Mouse (Mus musculus): Measurements from ENCODE around the gene AC161166.1. TPM values are rescaled to one million over a fixed set of nuclear protein-coding genes. Genes with fewer than 3 reads are reported as not detected.
"Not testable (repeated sequence)": the region's sequence is repeated elsewhere in the genome, so short reads cannot be mapped to it uniquely, and the experiment has no call there.

The AC161166.1 gene
- total and polyA plus RNA-seq, 2 experiments from 2014 or later = 0.55 TPM; not detected in 1

DNA sequence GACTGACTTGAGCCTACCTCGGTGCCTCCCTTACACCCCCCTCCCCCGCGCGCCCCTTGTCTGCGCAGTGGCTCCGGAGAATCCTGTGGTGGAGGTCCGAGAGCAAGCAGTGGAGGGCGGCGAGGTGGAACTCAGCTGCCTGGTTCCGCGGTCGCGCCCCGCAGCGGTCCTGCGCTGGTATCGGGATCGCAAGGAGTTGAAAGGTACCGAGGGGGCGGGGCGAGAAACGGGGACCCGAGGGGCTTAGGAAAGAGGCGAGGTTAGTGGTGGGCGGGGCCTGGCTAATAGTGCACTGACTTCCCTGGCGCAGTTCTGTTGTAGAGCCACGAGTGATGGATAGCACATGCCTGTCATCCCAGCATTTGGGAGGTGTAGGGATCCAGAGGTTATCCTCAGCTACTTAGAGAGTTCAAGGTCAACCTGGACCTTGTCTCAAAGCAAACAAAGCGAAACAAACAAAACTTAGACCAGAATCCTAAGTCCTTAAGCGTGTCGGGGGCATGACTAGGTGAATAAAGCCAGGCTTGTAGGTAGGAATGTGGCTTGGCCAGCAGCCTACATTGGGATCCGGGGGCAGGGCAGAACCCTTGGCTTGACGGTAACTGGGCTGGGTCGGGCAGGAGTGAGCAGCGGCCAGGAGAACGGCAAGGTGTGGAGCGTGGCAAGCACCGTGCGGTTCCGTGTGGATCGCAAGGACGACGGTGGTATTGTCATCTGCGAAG is 12.2 kb downstream of the AC161166.1 start:
- no peak for ATAC-seq
- DNase-seq (ENCODE audit: low spot score) = no peak
- Histone ChIP-seq H3K4me3 (ENCODE audit: low read length) (no peak overlapping the region), H3K27me3 (ENCODE audit: insufficient read depth, low read length) (no peaks in the 10 kb centered on the region), H3K36me3 (ENCODE audit: insufficient read depth, low read length) (0 out of 2 replicates have a peak, but pooled peaks cover 6% of the 10 kb centered on the region), H3K4me2 (ENCODE audit: low read depth, low read length) (0 out of 2 replicates have a peak overlapping the region, but pooled peaks have one; percentile 16), H3K9me3 (ENCODE audit: low read length) (no peaks in the 10 kb centered on the region), H3K27ac (no peak overlapping the region), H3K9ac (replicated peaks; ENCODE audit: low read length) (no peak overlapping the region), H3K4me1 (ENCODE audit: insufficient read depth, low read length) (peaks cover 3% of the 10 kb centered on the region; the same call in 1 of the 2 replicates)
- 27% methylated on average over 43 of the region's 43 CpGs for WGBS
- TF ChIP-seq CTCF (IDR thresholded peaks at IDR 0.05; ENCODE audit: low read depth) = no peak

GRCm38 (mm10) chr7:24488303-24488702 is 24.0 kb downstream of the AC161166.1 start:
- Histone ChIP-seq H3K27me3 (ENCODE audit: insufficient read depth, low read length) (no peaks in the 10 kb centered on the region), H3K9me3 (ENCODE audit: low read length) (no peaks in the 10 kb centered on the region), H3K4me2 (ENCODE audit: low read depth, low read length) (no peak overlapping the region), H3K4me1 (ENCODE audit: insufficient read depth, low read length) (peaks cover 20% of the 10 kb centered on the region; the same call in 1 of the 2 replicates), H3K36me3 (ENCODE audit: insufficient read depth, low read length) (no peaks in the 10 kb centered on the region), H3K9ac (replicated peaks; ENCODE audit: low read length) (no peak overlapping the region), H3K4me3 (ENCODE audit: low read length) (no peak overlapping the region), H3K27ac (peak overlapping the region; percentile 86)
- no peak for TF ChIP-seq CTCF (IDR thresholded peaks at IDR 0.05; ENCODE audit: low read depth)
- WGBS = 63% methylated on average over 8 of the region's 8 CpGs
- no peak for DNase-seq (ENCODE audit: low spot score)
- ATAC-seq = no peak

DNA sequence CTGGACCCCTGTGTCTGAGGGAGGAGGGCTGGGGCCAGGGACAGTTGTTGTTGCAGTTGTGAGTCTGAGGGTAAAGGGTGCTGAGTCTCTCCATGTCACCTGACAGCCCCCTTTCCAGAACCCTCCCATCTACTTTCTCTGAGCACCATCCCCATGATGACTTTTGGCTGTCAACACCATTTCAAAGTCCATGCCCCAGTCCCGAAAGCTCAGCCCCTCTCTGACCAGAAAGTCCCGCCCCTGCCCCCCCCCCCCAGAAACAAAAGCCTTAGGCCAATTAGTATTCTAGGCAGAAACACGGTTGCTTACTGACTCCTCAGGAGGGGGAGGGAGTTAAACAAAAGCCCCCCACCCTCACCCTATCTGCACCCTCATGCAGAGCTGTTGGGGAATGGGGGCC is 24.9 kb downstream of the AC161166.1 start:
- no peak for TF ChIP-seq CTCF (IDR thresholded peaks at IDR 0.05; ENCODE audit: low read depth)
- Histone ChIP-seq H3K36me3 (ENCODE audit: insufficient read depth, low read length) (no peaks in the 10 kb centered on the region), H3K27ac (peak overlapping the region; percentile 86), H3K4me3 (ENCODE audit: low read length) (no peak overlapping the region), H3K9me3 (ENCODE audit: low read length) (no peaks in the 10 kb centered on the region), H3K4me2 (ENCODE audit: low read depth, low read length) (peak overlapping the region; percentile 56), H3K4me1 (ENCODE audit: insufficient read depth, low read length) (peaks cover 20% of the 10 kb centered on the region; the same call in 1 of the 2 replicates), H3K27me3 (ENCODE audit: insufficient read depth, low read length) (no peaks in the 10 kb centered on the region), H3K9ac (replicated peaks; ENCODE audit: low read length) (peak overlapping the region; percentile 28; the same call in 1 of the 2 replicates)
- 15% methylated on average over 3 of the region's 3 CpGs for WGBS
- ATAC-seq (peak; percentile 48; the same call in 1 of the 2 replicates), DNase-seq (ENCODE audit: low spot score) (peak; percentile 49)

- H3K27me3 ChIP-seq (ENCODE audit: insufficient read depth, low read length) = no peaks in the 10 kb centered on the region
- WGBS = 33% methylated on average over 9 of the region's 9 CpGs
- no peaks in the 10 kb centered on the region for H3K36me3 ChIP-seq (ENCODE audit: insufficient read depth, low read length)
- H3K9me3 ChIP-seq (ENCODE audit: low read length) = no peaks in the 10 kb centered on the region
- peak overlapping the region; percentile 86 for H3K27ac ChIP-seq
- TF ChIP-seq CTCF (IDR thresholded peaks at IDR 0.05; ENCODE audit: low read depth) = no peak
- peak overlapping the region; percentile 24 for H3K4me3 ChIP-seq (ENCODE audit: low read length)
- DNase-seq (ENCODE audit: low spot score) (peak; percentile 46), ATAC-seq (peak; percentile 68)
- peaks cover 20% of the 10 kb centered on the region; the same call in 1 of the 2 replicates for H3K4me1 ChIP-seq (ENCODE audit: insufficient read depth, low read length)
- H3K4me2 ChIP-seq (ENCODE audit: low read depth, low read length) = peak overlapping the region; percentile 56
- peak overlapping the region; percentile 28; the same call in 1 of the 2 replicates for H3K9ac ChIP-seq (replicated peaks; ENCODE audit: low read length)
Measured at GRCm38 (mm10) chr7:24486654-24487130, 25.6 kb downstream of the AC161166.1 start.

- WGBS = 64% methylated on average over 9 of the region's 9 CpGs
- no peak for ATAC-seq
- no peaks in the 10 kb centered on the region for H3K27me3 ChIP-seq (ENCODE audit: insufficient read depth, low read length)
- H3K4me2 ChIP-seq (ENCODE audit: low read depth, low read length) = peak overlapping the region; percentile 56
- H3K4me1 ChIP-seq (ENCODE audit: insufficient read depth, low read length) = peaks cover 24% of the 10 kb centered on the region; the same call in 1 of the 2 replicates
- no peak for DNase-seq (ENCODE audit: low spot score)
- H3K36me3 ChIP-seq (ENCODE audit: insufficient read depth, low read length) = no peaks in the 10 kb centered on the region
- 0 out of 2 replicates have a peak overlapping the region, but pooled peaks have one; percentile 24 for H3K4me3 ChIP-seq (ENCODE audit: low read length)
- no peaks in the 10 kb centered on the region for H3K9me3 ChIP-seq (ENCODE audit: low read length)
- H3K9ac ChIP-seq (replicated peaks; ENCODE audit: low read length) = 0 out of 2 replicates have a peak overlapping the region, but pooled peaks have one; percentile 28
- no peak for TF ChIP-seq CTCF (IDR thresholded peaks at IDR 0.05; ENCODE audit: low read depth)
- peak overlapping the region; percentile 86 for H3K27ac ChIP-seq
Measured at GRCm38 (mm10) chr7:24485481-24485880, 26.8 kb downstream of the AC161166.1 start.

- not testable (repeated sequence) for H3K27ac ChIP-seq, ATAC-seq
- H3K4me2 ChIP-seq (ENCODE audit: low read depth, low read length) = peak overlapping the region; percentile 86
Measured at GRCm38 (mm10) chr7:24483291-24483690, 29.0 kb downstream of the AC161166.1 start.

More at GRCm38 (mm10) chr7:24483291-24483690, 29.0 kb downstream of the AC161166.1 start:
- H3K27me3 ChIP-seq (ENCODE audit: insufficient read depth, low read length); H3K9me3 ChIP-seq (ENCODE audit: low read length); DNase-seq (ENCODE audit: low spot score); H3K36me3 ChIP-seq (ENCODE audit: insufficient read depth, low read length): not testable (repeated sequence)
- WGBS = 47% methylated on average over 6 of the region's 6 CpGs
- Histone ChIP-seq H3K4me3 (ENCODE audit: low read length) (peak overlapping the region; percentile 72), H3K4me1 (ENCODE audit: insufficient read depth, low read length) (peaks cover 33% of the 10 kb centered on the region; the same call in 1 of the 2 replicates), H3K9ac (replicated peaks; ENCODE audit: low read length) (peak overlapping the region; percentile 92)

Measured in hindbrain, postnatal 0 days (tissue).